Mouse (Mus musculus) ES-E14 (cell line): ENCODE measurements at regions not wholly inside any gene's neighbourhood (a gene's known extent, or its start where the extent isn't known, plus 50 kb on each side); places are given as distances from the start of the nearest gene placed in this dataset.

Source experiments
- DNase-seq: peaks from one replicate; pipeline ENCODE4 v3.0.0-alpha.2; 2013; ENCODE audit warnings: low read depth, low spot score
- H3K27ac ChIP-seq: 2 replicates; pipeline ENCODE4 v1.5.1; 2012; ENCODE audit warnings: low read depth, mild to moderate bottlenecking, low read length, moderate library complexity, mixed read lengths; ENCODE audit not compliant: poor library complexity, insufficient read depth, severe bottlenecking
- H3K36me3 ChIP-seq: 2 replicates; pipeline ENCODE4 v1.6.1; 2012; ENCODE audit warnings: mild to moderate bottlenecking, low read length, moderate library complexity, mixed read lengths; ENCODE audit not compliant: control insufficient read depth, poor library complexity, insufficient read depth, severe bottlenecking
- H3K4me1 ChIP-seq, 2 experiments: fragments of 150-350 bp in 1 of 2; sonication (generic) in 1 of 2; 2 replicates each; pipeline ENCODE4 v1.6.1; 2012; ENCODE audit warnings: low read length in 2 of 2, mild to moderate bottlenecking in 1 of 2, mixed read lengths in 1 of 2; ENCODE audit not compliant: control insufficient read depth in 2 of 2, insufficient read depth in 2 of 2, poor library complexity in 1 of 2
- H3K4me3 ChIP-seq, 2 experiments: fragments of 150-350 bp in 1 of 2; sonication (generic) in 1 of 2; 2 replicates each; pipeline ENCODE4 v1.5.1; 2012; ENCODE audit warnings: low read length in 2 of 2, low read depth in 1 of 2, mild to moderate bottlenecking in 1 of 2, mixed read lengths in 1 of 2; ENCODE audit not compliant: insufficient read depth in 1 of 2, poor library complexity in 1 of 2, severe bottlenecking in 1 of 2
- H3K9ac ChIP-seq: 2 replicates; pipeline ENCODE4 v1.6.1; 2012; ENCODE audit warnings: low read depth, mild to moderate bottlenecking, low read length, mixed read lengths; ENCODE audit not compliant: poor library complexity, insufficient read depth, severe bottlenecking
- H3K9me3 ChIP-seq: fragments of 150-350 bp; sonication (generic); 2 replicates; pipeline ENCODE4 v1.6.1; 2012; ENCODE audit warnings: low read depth, mild to moderate bottlenecking, low read length; ENCODE audit not compliant: control insufficient read depth, insufficient read depth
- CHD2 ChIP-seq: IDR thresholded peaks from 2 replicates; pipeline ENCODE4 v1.6.1; 2014; ENCODE audit warnings: mild to moderate bottlenecking, low read depth, low read length, inconsistent platforms
- HCFC1 ChIP-seq: IDR thresholded peaks from 2 replicates; pipeline ENCODE4 v1.6.1; 2012; ENCODE audit warnings: low read length, inconsistent platforms, borderline replicate concordance; ENCODE audit not compliant: insufficient read depth
- MAFK ChIP-seq: IDR thresholded peaks from 2 replicates; pipeline ENCODE4 v1.6.1; 2014; ENCODE audit warnings: mild to moderate bottlenecking, low read depth, low read length, inconsistent platforms; ENCODE audit not compliant: insufficient read depth
- ZC3H11A ChIP-seq: IDR thresholded peaks from 2 replicates; pipeline ENCODE4 v1.6.1; 2012; ENCODE audit warnings: low read depth, mild to moderate bottlenecking, inconsistent platforms, low read length, borderline replicate concordance
- ZNF384 ChIP-seq: IDR thresholded peaks from 2 replicates; pipeline ENCODE4 v1.6.1; 2012; ENCODE audit warnings: low read depth, low read length, inconsistent platforms
- in situ Hi-C, 2 experiments: fragments of 600-800 bp; cut with MboI; formaldehyde crosslinking; loops; one replicate each; pipeline ENCODE4 v1.15.1; 2025; ENCODE audit warnings: low sequenced_read_pairs in 2 of 2, inconsistent platforms in 1 of 2; ENCODE audit not compliant: unreplicated experiment in 2 of 2

DNA sequence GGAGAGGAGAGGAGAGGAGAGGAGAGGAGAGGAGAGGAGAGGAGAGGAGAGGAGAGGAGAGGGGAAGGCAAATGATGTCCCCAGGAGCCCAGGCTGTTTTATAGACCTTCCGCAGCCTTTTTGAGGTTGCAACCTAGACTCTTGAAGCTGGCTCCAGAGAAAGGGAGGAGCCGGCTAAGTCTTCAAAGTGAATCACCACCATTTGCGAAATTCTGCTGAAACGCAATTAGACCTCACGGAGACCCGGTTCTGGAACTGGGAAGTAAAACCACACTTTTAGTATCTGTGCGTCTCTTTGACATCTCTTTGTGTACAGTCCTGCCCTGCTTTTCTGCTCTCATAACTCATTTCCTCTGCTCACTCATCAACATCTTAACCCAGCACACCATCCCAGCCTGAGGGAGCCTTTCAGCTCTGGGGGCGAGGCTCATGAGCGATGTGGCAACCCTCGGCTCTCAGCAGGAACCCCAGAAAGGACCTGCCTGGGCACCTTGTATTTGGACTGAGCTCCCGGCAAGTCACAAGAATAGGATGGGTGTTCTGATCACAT, 196.6 kb upstream of the Jarid2 start:
- Histone ChIP-seq H3K9ac (no peak overlapping the region), H3K4me1 (no peaks in the 10 kb centered on the region), H3K9me3 (no peaks in the 10 kb centered on the region), H3K4me3 (no peak overlapping the region), H3K27ac (no peak overlapping the region), H3K36me3 (no peaks in the 10 kb centered on the region)
- no peak for DNase-seq
- in situ Hi-C loops = no loop called here
- no peak for TF ChIP-seq MAFK
- no peak for TF ChIP-seq CHD2
- TF ChIP-seq ZC3H11A = no peak
- TF ChIP-seq HCFC1 = no peak
- no peak for TF ChIP-seq ZNF384

DNA sequence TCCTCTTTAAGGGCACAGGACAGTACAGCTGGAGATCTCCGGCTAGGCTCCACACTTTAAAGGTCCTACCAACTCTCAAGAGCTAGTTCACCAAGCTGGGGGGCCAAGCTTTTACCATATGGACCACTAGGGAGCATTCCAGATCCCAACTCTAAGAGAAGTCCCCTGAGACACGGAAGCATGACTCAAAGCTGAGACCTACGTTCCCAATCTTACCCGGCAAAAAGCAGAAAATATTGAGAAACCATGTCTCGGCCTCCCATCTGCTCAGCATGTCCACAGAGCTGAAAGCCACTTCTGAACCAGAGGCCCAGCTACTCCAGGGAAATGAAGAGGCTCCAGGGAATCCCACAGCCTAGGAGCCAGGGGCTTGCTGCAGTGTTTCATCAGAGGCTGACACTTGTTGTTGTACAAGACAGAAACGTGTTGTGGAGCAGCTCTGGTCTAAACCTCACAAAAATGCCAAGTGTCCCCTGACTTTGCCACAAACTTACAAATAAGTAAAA, 194.6 kb upstream of the Jarid2 start:
- TF ChIP-seq ZNF384 (no peak), CHD2 (no peak), ZC3H11A (no peak), MAFK (no peak), HCFC1 (no peak)
- no peak overlapping the region for H3K4me3 ChIP-seq
- H3K36me3 ChIP-seq = no peaks in the 10 kb centered on the region
- in situ Hi-C loops = no loop called here
- no peak overlapping the region for H3K9ac ChIP-seq
- H3K9me3 ChIP-seq = no peaks in the 10 kb centered on the region
- no peak for DNase-seq
- H3K27ac ChIP-seq = no peak overlapping the region
- no peaks in the 10 kb centered on the region for H3K4me1 ChIP-seq

DNA sequence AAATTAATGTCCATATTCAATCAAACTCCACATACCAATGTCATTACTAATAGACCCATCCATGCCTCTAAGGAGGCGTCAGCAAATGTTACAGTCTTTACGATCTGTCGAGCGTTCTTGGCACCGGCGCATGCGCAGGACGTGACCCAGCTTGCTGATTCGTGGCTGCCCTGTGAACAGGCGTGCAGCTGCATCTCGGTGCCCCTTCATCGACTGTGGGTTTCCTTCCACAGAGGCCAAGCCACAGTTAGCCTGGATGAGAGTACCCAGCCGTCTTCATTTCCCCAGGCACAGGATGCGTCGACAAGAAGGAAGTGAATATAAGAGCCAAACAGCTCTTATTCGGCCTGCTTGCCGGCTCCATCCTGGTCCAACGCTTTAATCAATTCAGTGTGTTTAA, 193.8 kb upstream of the Jarid2 start:
- no peaks in the 10 kb centered on the region for H3K9me3 ChIP-seq
- DNase-seq = no peak
- in situ Hi-C loops = no loop called here
- TF ChIP-seq HCFC1 (no peak), ZC3H11A (no peak)
- H3K9ac ChIP-seq = no peak overlapping the region
- H3K36me3 ChIP-seq = no peaks in the 10 kb centered on the region
- no peak overlapping the region for H3K27ac ChIP-seq
- no peaks in the 10 kb centered on the region for H3K4me1 ChIP-seq
- H3K4me3 ChIP-seq = no peak overlapping the region

DNA sequence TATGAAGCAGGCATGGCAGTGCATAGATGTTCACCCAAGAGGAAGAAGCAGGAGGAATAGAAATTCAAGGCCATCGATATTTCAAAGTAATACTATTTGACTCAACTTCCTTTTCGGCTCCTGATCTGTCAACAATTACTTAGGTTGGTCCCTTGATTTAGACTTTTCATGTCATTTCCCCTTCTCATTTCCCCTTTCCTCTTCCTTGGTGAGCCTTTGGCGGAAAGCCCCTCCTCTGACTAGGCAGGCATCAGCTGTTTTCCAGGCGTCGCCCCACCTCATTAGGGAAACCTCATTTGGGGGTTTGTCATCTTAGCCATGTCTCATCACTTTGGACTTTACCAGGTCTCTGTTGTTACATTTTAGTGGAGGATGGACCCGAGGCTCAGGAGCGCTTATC, 191.0 kb upstream of the Jarid2 start:
- Histone ChIP-seq H3K4me3 (no peak overlapping the region), H3K9me3 (no peaks in the 10 kb centered on the region), H3K27ac (no peak overlapping the region), H3K9ac (no peak overlapping the region), H3K4me1 (no peaks in the 10 kb centered on the region), H3K36me3 (no peaks in the 10 kb centered on the region)
- no peak for TF ChIP-seq CHD2
- TF ChIP-seq HCFC1 = no peak
- no peak for TF ChIP-seq ZNF384
- TF ChIP-seq ZC3H11A = no peak
- TF ChIP-seq MAFK = no peak
- in situ Hi-C loops = no loop called here
- no peak for DNase-seq

DNA sequence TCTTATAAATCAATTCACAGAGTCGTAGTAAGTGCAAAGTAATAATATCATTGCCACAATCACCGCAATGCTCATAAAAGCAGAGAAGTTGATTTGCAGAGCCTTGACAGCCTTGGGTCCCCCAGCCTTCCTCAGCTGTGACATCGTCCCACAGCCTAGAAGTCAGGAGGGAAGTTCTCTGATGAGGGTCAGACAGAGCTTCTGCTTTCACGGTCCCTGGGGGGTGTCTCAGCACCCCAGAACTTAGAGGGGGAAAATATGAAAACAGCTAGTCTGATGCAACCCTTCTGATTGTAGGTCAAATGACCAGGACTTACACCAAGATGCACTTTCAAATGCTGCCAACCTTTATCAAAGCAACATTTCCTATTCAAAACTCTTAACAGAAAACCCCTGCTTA, 188.9 kb upstream of the Jarid2 start:
- TF ChIP-seq CHD2 = no peak
- no peak for TF ChIP-seq ZC3H11A
- TF ChIP-seq HCFC1 = no peak
- TF ChIP-seq ZNF384 = no peak
- TF ChIP-seq MAFK = no peak
- H3K4me3 ChIP-seq = no peak overlapping the region
- no peaks in the 10 kb centered on the region for H3K4me1 ChIP-seq
- H3K27ac ChIP-seq = no peak overlapping the region
- H3K9ac ChIP-seq = no peak overlapping the region
- no peaks in the 10 kb centered on the region for H3K9me3 ChIP-seq
- no peaks in the 10 kb centered on the region for H3K36me3 ChIP-seq
- DNase-seq = no peak
- in situ Hi-C loops = no loop called here
